Mouse (Mus musculus) kidney, postnatal 0 days (tissue): Measurements from ENCODE around the gene Gm28047. TPM values are rescaled to one million over a fixed set of nuclear protein-coding genes. Genes with fewer than 3 reads are reported as not detected.

Experiments used
- ATAC-seq: fragments of 200-750 bp; cut with Nextera tagmentation; replicated peaks from 2 replicates; pipeline ENCODE4 v1.8.0; 2017; ENCODE audit warnings: low read depth, moderate number of reproducible peaks, moderate TSS enrichment, moderate library complexity; ENCODE audit not compliant: low FRiP score
- DNase-seq: peaks from one replicate; pipeline ENCODE4 v3.0.0-alpha.2; 2016; ENCODE audit warnings: low spot score
- H3K27ac ChIP-seq: fragments of 300-500 bp; sonication (generic); 2 replicates; pipeline ENCODE4 v1.5.1; 2014; ENCODE audit warnings: mild to moderate bottlenecking
- H3K27me3 ChIP-seq: fragments of 300-500 bp; sonication (generic); 2 replicates; pipeline ENCODE4 v1.6.1; 2014; ENCODE audit warnings: low read length, mixed read lengths; ENCODE audit not compliant: insufficient read depth
- H3K36me3 ChIP-seq: fragments of 300-500 bp; sonication (generic); 2 replicates; pipeline ENCODE4 v1.6.1; 2014; ENCODE audit warnings: low read length, mixed read lengths; ENCODE audit not compliant: insufficient read depth
- H3K4me1 ChIP-seq: fragments of 300-500 bp; sonication (generic); replicated peaks from 2 replicates; pipeline ENCODE4 v1.6.1; 2014; ENCODE audit warnings: antibody characterized with exemption, low read length, mixed read lengths; ENCODE audit not compliant: insufficient read depth
- H3K4me2 ChIP-seq: fragments of 300-500 bp; sonication (generic); 2 replicates; pipeline ENCODE4 v1.6.1; 2014; ENCODE audit warnings: mild to moderate bottlenecking, low read length, moderate library complexity, mixed read lengths
- H3K4me3 ChIP-seq: fragments of 300-500 bp; sonication (generic); replicated peaks from 2 replicates; pipeline ENCODE4 v1.5.1; 2014; ENCODE audit warnings: low read depth, low read length
- H3K9ac ChIP-seq: fragments of 300-500 bp; sonication (generic); 2 replicates; pipeline ENCODE4 v1.6.1; 2014; ENCODE audit warnings: low read depth, low read length
- H3K9me3 ChIP-seq: fragments of 300-500 bp; sonication (generic); replicated peaks from 2 replicates; pipeline ENCODE4 v1.6.1; 2016; ENCODE audit warnings: low read length, inconsistent platforms, mixed read lengths
- CTCF ChIP-seq: IDR thresholded peaks from 2 replicates; pipeline ENCODE4 v1.5.1; 2016; ENCODE audit warnings: antibody characterized with exemption, low read depth, mild to moderate bottlenecking, moderate library complexity
- WGBS: fragments of 180-500 bp; shearing (Covaris S2); extraction: QIAGEN DNeasy Blood & Tissue Kit; methylation state at CpG from one replicate; pipeline ENCODE4 v1.1.7; 2014; 5-methylcytosine and 5-hydroxymethylcytosine counted together
- polyA plus RNA-seq: library from polyadenylated mRNA; unstranded; fragments of >200 nt; fragmentation: Nextera tagmentation; extraction: Ambion mirVana; gene quantifications from 2 replicates; pipeline ENCODE4 v1.2.1, GENCODE M21; 2015

Gene Gm28047
- polyA plus RNA-seq, 1 experiment from 2014 or later = 0.46 TPM

- Histone ChIP-seq H3K4me3 (no peak overlapping the region), H3K27me3 (no peaks in the 10 kb centered on the region), H3K9ac (no peak overlapping the region), H3K9me3 (no peaks in the 10 kb centered on the region), H3K4me1 (no peaks in the 10 kb centered on the region), H3K36me3 (no peaks in the 10 kb centered on the region), H3K4me2 (no peak overlapping the region), H3K27ac (peak overlapping the region; percentile 11; the same call in 1 of the 2 replicates)
- TF ChIP-seq CTCF = no peak
- 25% methylated on average over 3 of the region's 3 CpGs for WGBS
- peak; percentile 46 for DNase-seq
- ATAC-seq = no peak
Observed at GRCm38 (mm10) chr15:102572081-102572480, 52.8 kb downstream of the Gm28047 start.

GRCm38 (mm10) chr15:102567849-102568248 is 57.0 kb downstream of the Gm28047 start:
- DNase-seq (no peak), ATAC-seq (no peak)
- Histone ChIP-seq H3K9ac (no peak overlapping the region), H3K27ac (no peak overlapping the region), H3K9me3 (no peaks in the 10 kb centered on the region), H3K36me3 (peaks cover 1% of the 10 kb centered on the region; the same call in 1 of the 2 replicates), H3K4me2 (no peak overlapping the region), H3K27me3 (no peaks in the 10 kb centered on the region), H3K4me1 (no peaks in the 10 kb centered on the region), H3K4me3 (no peak overlapping the region)
- no peak for TF ChIP-seq CTCF
- 68% methylated on average over 2 of the region's 2 CpGs for WGBS

- no peak for TF ChIP-seq CTCF
- Histone ChIP-seq H3K4me1 (no peaks in the 10 kb centered on the region), H3K27me3 (no peaks in the 10 kb centered on the region), H3K9me3 (no peaks in the 10 kb centered on the region), H3K27ac (no peak overlapping the region), H3K36me3 (peaks cover 11% of the 10 kb centered on the region), H3K4me3 (no peak overlapping the region), H3K4me2 (no peak overlapping the region), H3K9ac (no peak overlapping the region)
- ATAC-seq = no peak
- WGBS = 77% methylated on average over 5 of the region's 5 CpGs
- no peak for DNase-seq
Observed at GRCm38 (mm10) chr15:102563681-102564080, 61.2 kb downstream of the Gm28047 start.

- Histone ChIP-seq H3K4me1 (no peaks in the 10 kb centered on the region), H3K36me3 (peaks cover 11% of the 10 kb centered on the region), H3K27me3 (no peaks in the 10 kb centered on the region), H3K9ac (no peak overlapping the region), H3K9me3 (no peaks in the 10 kb centered on the region), H3K27ac (no peak overlapping the region), H3K4me3 (no peak overlapping the region), H3K4me2 (no peak overlapping the region)
- ATAC-seq (no peak), DNase-seq (no peak)
- no peak for TF ChIP-seq CTCF
- 90% methylated on average over 3 of the region's 3 CpGs for WGBS
Observed at GRCm38 (mm10) chr15:102563061-102563460, 61.8 kb downstream of the Gm28047 start.

GRCm38 (mm10) chr15:102562491-102562890 is 62.4 kb downstream of the Gm28047 start:
- Histone ChIP-seq H3K9me3 (no peaks in the 10 kb centered on the region), H3K36me3 (peaks cover 11% of the 10 kb centered on the region), H3K4me2 (no peak overlapping the region), H3K4me3 (no peak overlapping the region), H3K9ac (no peak overlapping the region), H3K4me1 (no peaks in the 10 kb centered on the region), H3K27me3 (no peaks in the 10 kb centered on the region), H3K27ac (no peak overlapping the region)
- WGBS = 87% methylated on average over 1 of the region's 1 CpGs
- TF ChIP-seq CTCF = no peak
- no peak for ATAC-seq
- DNase-seq = no peak

- Histone ChIP-seq H3K36me3 (peaks cover 24% of the 10 kb centered on the region), H3K27me3 (no peaks in the 10 kb centered on the region), H3K27ac (no peak overlapping the region), H3K9ac (no peak overlapping the region), H3K4me2 (no peak overlapping the region), H3K9me3 (no peaks in the 10 kb centered on the region), H3K4me3 (no peak overlapping the region), H3K4me1 (no peaks in the 10 kb centered on the region)
- peak; percentile 51 for TF ChIP-seq CTCF
- ATAC-seq (no peak), DNase-seq (peak; percentile 34)
Observed at GRCm38 (mm10) chr15:102557580-102557979, 67.3 kb downstream of the Gm28047 start.

- no peaks in the 10 kb centered on the region for H3K9me3 ChIP-seq
- no peaks in the 10 kb centered on the region for H3K27me3 ChIP-seq
- WGBS = 92% methylated on average over 1 of the region's 1 CpGs
- H3K9ac ChIP-seq = no peak overlapping the region
- no peak overlapping the region for H3K4me3 ChIP-seq
- H3K4me2 ChIP-seq = no peak overlapping the region
- no peaks in the 10 kb centered on the region for H3K4me1 ChIP-seq
- H3K27ac ChIP-seq = no peak overlapping the region
- DNase-seq (no peak), ATAC-seq (no peak)
- peaks cover 28% of the 10 kb centered on the region for H3K36me3 ChIP-seq
- TF ChIP-seq CTCF = no peak
Observed at GRCm38 (mm10) chr15:102555581-102555980, 69.3 kb downstream of the Gm28047 start.
